Mouse (Mus musculus) liver, postnatal 0 days (tissue): Measurements from ENCODE around the gene Saxo1.

Experiments used
- CTCF ChIP-seq: sonication (generic); IDR thresholded peaks from 2 replicates; pipeline ENCODE4 v1.5.1; 2016; ENCODE audit warnings: antibody characterized with exemption, low read depth
- EP300 ChIP-seq: IDR thresholded peaks from 2 replicates; pipeline ENCODE4 v1.6.1; 2016; ENCODE audit warnings: antibody characterized with exemption, low read depth, mild to moderate bottlenecking

- TF ChIP-seq CTCF: no peak
- TF ChIP-seq EP300: no peak
Measured at GRCm38 (mm10) chr4:86483013-86483615, 75.0 kb downstream of the Saxo1 start.
